Mouse (Mus musculus) liver, embryonic 14.5 days (tissue): ENCODE measurements around the gene Syne1. TPM values are rescaled to one million over a fixed set of nuclear protein-coding genes. Genes with fewer than 3 reads are reported as not detected.

Experiments
- ATAC-seq: fragments of 200-750 bp; cut with Nextera tagmentation; 2 replicates; pipeline ENCODE4 v1.8.0; 2017; ENCODE audit warnings: moderate number of reproducible peaks, mild to moderate bottlenecking, moderate library complexity; ENCODE audit not compliant: insufficient read depth
- DNase-seq, 3 experiments: peaks; one replicate each; pipeline ENCODE4 v3.0.0-alpha.2; 2012 to 2013; ENCODE audit warnings: low read depth in 3 of 3, low spot score in 3 of 3
- H3K27ac ChIP-seq: fragments of 300-500 bp; sonication (generic); 2 replicates; pipeline ENCODE4 v1.5.1; 2014; ENCODE audit warnings: moderate library complexity, mild to moderate bottlenecking, control low read depth, inconsistent platforms
- H3K27me3 ChIP-seq: fragments of 300-500 bp; sonication (generic); 2 replicates; pipeline ENCODE4 v1.6.1; 2014; ENCODE audit warnings: mild to moderate bottlenecking, low read length, moderate library complexity; ENCODE audit not compliant: control insufficient read depth, insufficient read depth
- H3K36me3 ChIP-seq: fragments of 300-500 bp; sonication (generic); replicated peaks from 2 replicates; pipeline ENCODE4 v1.6.1; 2014; ENCODE audit warnings: low read depth; ENCODE audit not compliant: control insufficient read depth, insufficient read depth
- H3K4me1 ChIP-seq, 2 experiments: fragments of 200-500 bp in 1 of 2; fragments of 300-500 bp in 1 of 2; sonication (generic) in 1 of 2; replicated peaks; 2 replicates each; pipeline ENCODE4 v1.6.1; 2012 to 2014; ENCODE audit warnings: antibody characterized with exemption in 1 of 2, inconsistent platforms in 1 of 2, low read length in 1 of 2; ENCODE audit not compliant: control insufficient read depth in 2 of 2, insufficient read depth in 2 of 2
- H3K4me2 ChIP-seq: fragments of 300-500 bp; sonication (generic); 2 replicates; pipeline ENCODE4 v1.6.1; 2014; ENCODE audit warnings: low read depth, mild to moderate bottlenecking, control low read depth, moderate library complexity
- H3K4me3 ChIP-seq, 2 experiments: fragments of 200-500 bp in 1 of 2; fragments of 300-500 bp in 1 of 2; sonication (generic) in 1 of 2; 2 replicates each; pipeline ENCODE4 v1.5.1; 2012 to 2014; ENCODE audit warnings: low read depth in 2 of 2, low read length in 2 of 2, mild to moderate bottlenecking in 2 of 2, control low read depth in 1 of 2, inconsistent platforms in 1 of 2, moderate library complexity in 1 of 2; ENCODE audit not compliant: insufficient read depth in 1 of 2
- H3K9ac ChIP-seq: fragments of 300-500 bp; sonication (generic); replicated peaks from 2 replicates; pipeline ENCODE4 v1.6.1; 2014; ENCODE audit warnings: mild to moderate bottlenecking, control low read depth, moderate library complexity
- H3K9me3 ChIP-seq: fragments of 300-500 bp; sonication (generic); 2 replicates; pipeline ENCODE4 v1.6.1; 2016; ENCODE audit warnings: low read length, mixed read lengths; ENCODE audit not compliant: control insufficient read depth
- CTCF ChIP-seq: IDR thresholded peaks from 2 replicates; pipeline ENCODE4 v1.5.1; 2016; ENCODE audit warnings: antibody characterized with exemption, low read depth, control low read depth
- EP300 ChIP-seq: IDR thresholded peaks from 2 replicates; pipeline ENCODE4 v1.6.1; 2016; ENCODE audit warnings: antibody characterized with exemption, low read depth
- WGBS: fragments of 180-500 bp; shearing (Covaris S2); extraction: QIAGEN DNeasy Blood & Tissue Kit; methylation state at CpG from one replicate; pipeline ENCODE4 v1.1.7; 2014; ENCODE audit not compliant: insufficient replicate concordance; 5-methylcytosine and 5-hydroxymethylcytosine counted together
- polyA plus RNA-seq, 2 experiments: library from polyadenylated mRNA; depleted of rRNA in 1 of 2; stranded (reverse) in 1 of 2; unstranded in 1 of 2; fragments of >200 nt; fragmentation: Nextera tagmentation in 1 of 2; extraction: Ambion mirVana in 1 of 2; gene quantifications; 2 replicates each; pipeline versions ENCODE4 v1.2.1 to v1.2.3; 2012 to 2014

The Syne1 gene
- polyA plus RNA-seq, 2 experiments, result 3.1 to 3.6 TPM

DNA sequence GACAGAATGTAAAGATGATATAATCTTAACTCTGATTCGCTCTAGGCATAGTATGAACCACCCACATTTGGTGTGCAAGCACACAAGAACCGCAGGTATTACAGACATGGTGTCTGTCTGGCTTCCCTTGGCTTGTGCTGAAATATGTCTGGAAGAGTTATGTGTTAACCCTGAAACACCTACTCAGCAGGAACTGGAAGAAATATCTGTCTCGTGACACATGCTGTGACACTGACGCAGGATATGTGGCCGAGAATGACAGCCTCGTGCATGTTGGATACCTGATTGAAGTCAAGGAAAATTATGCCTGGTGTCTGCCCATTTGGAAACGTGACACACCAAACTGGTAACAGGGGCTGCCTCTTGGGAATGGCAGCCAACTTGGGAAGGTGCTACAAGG, 463.9 kb downstream of the Syne1 start:
- H3K27ac ChIP-seq, result no peak overlapping the region
- no peaks in the 10 kb centered on the region for H3K4me1 ChIP-seq
- H3K36me3 ChIP-seq, result no peaks in the 10 kb centered on the region
- no peak overlapping the region for H3K4me2 ChIP-seq
- no peaks in the 10 kb centered on the region for H3K27me3 ChIP-seq
- H3K9me3 ChIP-seq, result no peaks in the 10 kb centered on the region
- DNase-seq (no peak), ATAC-seq (no peak)
- H3K9ac ChIP-seq, result no peak overlapping the region
- H3K4me3 ChIP-seq, result no peak overlapping the region
- TF ChIP-seq EP300 (no peak), CTCF (no peak)
- WGBS, result 72% methylated on average over 7 of the region's 7 CpGs

DNA sequence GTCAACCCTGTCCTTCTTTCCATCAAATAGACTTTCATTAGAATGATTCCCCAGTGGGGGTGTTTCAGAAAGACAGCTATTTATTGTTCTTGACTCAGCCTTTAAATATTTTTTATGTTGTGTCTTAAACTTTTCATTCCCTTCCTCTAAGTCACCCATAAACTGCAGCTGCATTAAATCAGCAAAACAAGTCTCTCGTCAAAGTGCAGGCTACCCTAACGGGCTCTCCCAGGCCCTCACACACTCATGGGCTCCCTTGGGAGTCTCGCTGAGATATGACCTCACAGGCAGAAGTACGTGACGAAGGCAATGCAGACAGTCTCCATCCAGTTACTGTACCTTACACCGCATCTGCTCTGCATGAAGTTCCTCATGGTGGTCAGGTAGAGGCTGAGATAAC, 465.0 kb downstream of the Syne1 start:
- Histone ChIP-seq H3K27me3 (no peaks in the 10 kb centered on the region), H3K4me1 (no peaks in the 10 kb centered on the region), H3K4me2 (no peak overlapping the region), H3K9me3 (no peaks in the 10 kb centered on the region), H3K9ac (no peak overlapping the region), H3K27ac (no peak overlapping the region), H3K4me3 (no peak overlapping the region), H3K36me3 (no peaks in the 10 kb centered on the region)
- 73% methylated on average over 6 of the region's 6 CpGs for WGBS
- ATAC-seq (no peak), DNase-seq (no peak)
- TF ChIP-seq CTCF (no peak), EP300 (no peak)

DNA sequence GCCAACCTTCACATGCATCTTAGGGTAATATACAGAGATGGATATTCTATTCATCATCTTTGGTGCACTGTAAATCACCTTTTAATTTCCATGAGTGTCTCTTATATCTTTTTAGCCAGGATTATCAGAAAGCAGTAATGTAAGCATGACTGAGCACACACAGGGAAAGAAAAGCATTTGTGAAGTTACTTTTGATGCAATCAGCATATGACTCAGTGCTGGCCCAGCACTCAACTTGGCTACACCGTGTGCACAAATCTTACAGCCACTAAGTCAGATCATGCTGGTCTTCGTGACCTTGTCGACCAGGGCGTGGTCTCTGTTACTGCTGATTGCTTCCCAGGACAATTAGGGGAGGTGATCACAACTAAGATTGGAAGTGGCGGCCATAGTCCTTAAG, 465.5 kb downstream of the Syne1 start:
- Histone ChIP-seq H3K9me3 (no peaks in the 10 kb centered on the region), H3K36me3 (no peaks in the 10 kb centered on the region), H3K9ac (no peak overlapping the region), H3K4me1 (no peaks in the 10 kb centered on the region), H3K27ac (no peak overlapping the region), H3K4me2 (no peak overlapping the region), H3K4me3 (no peak overlapping the region), H3K27me3 (no peaks in the 10 kb centered on the region)
- ATAC-seq, result no peak
- WGBS, result 66% methylated on average over 5 of the region's 5 CpGs
- no peak for DNase-seq
- no peak for TF ChIP-seq EP300
- no peak for TF ChIP-seq CTCF

DNA sequence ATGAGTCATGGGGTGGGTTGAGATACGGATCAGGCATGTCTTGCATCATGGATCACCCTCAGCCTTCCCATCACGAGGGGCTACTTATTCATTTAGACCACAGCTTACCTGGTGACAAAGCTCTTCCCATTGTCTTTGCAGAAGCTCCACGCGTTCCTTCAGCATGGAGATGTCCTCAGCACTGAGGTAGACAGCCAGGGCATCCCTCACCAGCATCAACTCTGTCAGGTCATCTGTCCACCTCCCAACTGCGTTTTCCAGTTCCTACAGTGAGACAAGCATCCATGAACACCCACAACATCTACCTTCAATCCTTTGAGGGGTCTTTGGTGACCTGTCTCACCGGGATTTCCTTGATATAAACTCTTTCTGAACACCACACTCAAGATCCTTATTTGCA, 467.6 kb downstream of the Syne1 start:
- Histone ChIP-seq H3K9me3 (no peaks in the 10 kb centered on the region), H3K9ac (no peak overlapping the region), H3K27me3 (no peaks in the 10 kb centered on the region), H3K4me1 (no peaks in the 10 kb centered on the region), H3K4me3 (no peak overlapping the region), H3K36me3 (no peaks in the 10 kb centered on the region), H3K4me2 (no peak overlapping the region), H3K27ac (no peak overlapping the region)
- no peak for TF ChIP-seq CTCF
- TF ChIP-seq EP300, result no peak
- WGBS, result 65% methylated on average over 6 of the region's 6 CpGs
- ATAC-seq (no peak), DNase-seq (no peak)

DNA sequence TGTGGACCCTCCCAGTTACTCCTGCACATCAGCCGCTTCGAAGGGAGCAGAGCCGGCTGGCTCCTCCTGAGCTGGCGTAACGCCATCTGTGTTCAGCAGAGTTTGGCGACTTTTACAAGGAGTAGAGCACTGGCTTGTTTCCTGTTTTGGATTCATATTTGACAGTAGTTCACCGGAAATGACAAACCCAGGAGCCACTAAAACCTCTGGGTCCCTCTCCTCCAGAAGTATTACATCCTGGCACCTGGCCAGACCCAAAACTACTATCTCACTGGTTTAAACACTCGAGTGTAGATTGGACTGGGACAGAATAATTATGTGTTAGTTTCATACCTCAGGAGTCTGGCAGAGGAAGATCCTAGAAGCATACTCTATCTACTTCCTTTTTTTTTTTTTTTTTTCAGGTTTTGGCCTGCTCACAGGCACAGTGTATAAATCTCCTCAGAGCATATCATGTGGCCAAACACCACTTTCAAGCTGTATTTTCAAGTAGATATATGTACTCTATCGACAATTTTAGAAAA, 471.3 kb downstream of the Syne1 start:
- H3K27me3 ChIP-seq, result no peaks in the 10 kb centered on the region
- 45% methylated on average over 9 of the region's 9 CpGs for WGBS
- no peaks in the 10 kb centered on the region for H3K9me3 ChIP-seq
- no peak for ATAC-seq
- H3K4me1 ChIP-seq, result no peaks in the 10 kb centered on the region
- no peak overlapping the region for H3K27ac ChIP-seq
- TF ChIP-seq EP300 (no peak), CTCF (no peak)
- H3K4me3 ChIP-seq, result no peak overlapping the region
- no peak overlapping the region for H3K9ac ChIP-seq
- no peak overlapping the region for H3K4me2 ChIP-seq
- H3K36me3 ChIP-seq, result no peaks in the 10 kb centered on the region
- no peak for DNase-seq

DNA sequence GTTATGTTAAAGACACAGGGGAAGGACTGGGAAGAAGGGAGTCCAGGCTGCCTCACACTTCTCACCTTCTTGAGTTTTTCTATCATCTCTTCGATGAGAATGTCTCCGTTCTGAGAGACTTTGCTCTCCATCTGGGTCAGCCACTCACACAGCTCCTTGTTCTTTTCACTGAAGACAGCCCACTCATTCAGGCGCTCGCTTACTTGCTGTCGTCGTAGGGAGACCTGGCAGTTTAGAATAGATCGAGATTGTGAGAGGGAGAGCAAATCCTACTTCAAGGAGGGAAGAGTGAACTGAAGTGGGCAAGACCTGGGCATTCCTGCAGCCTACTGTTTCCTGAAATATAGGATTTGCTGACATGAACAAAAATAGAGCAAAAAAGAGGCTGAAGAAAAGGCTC, 475.6 kb downstream of the Syne1 start:
- no peak for TF ChIP-seq EP300
- TF ChIP-seq CTCF, result no peak
- Histone ChIP-seq H3K4me2 (no peak overlapping the region), H3K4me3 (no peak overlapping the region), H3K4me1 (no peaks in the 10 kb centered on the region), H3K9me3 (no peaks in the 10 kb centered on the region), H3K27me3 (no peaks in the 10 kb centered on the region), H3K9ac (no peak overlapping the region), H3K36me3 (no peaks in the 10 kb centered on the region), H3K27ac (no peak overlapping the region)
- WGBS, result 82% methylated on average over 7 of the region's 7 CpGs
- no peak for DNase-seq
- ATAC-seq, result no peak
